Mouse (Mus musculus): Measurements from ENCODE around the gene Vgll4.
A peak's percentile ranks its signal among the peaks of the same experiment; 100 is the strongest.

- TF ChIP-seq CTCF (IDR thresholded peaks at IDR 0.05; ENCODE audit: borderline replicate concordance, insufficient read depth, low read length) (no peak), POLR2A (IDR thresholded peaks at IDR 0.05; ENCODE audit: low read depth, low read length) (peak; percentile 10)
Observed at GRCm38 (mm10) chr6:114875018-114875558, 94.7 kb downstream of the Vgll4 start.
